Mouse (Mus musculus): Measurements from ENCODE around the gene AL732309.1. TPM values are rescaled to one million over a fixed set of nuclear protein-coding genes. Genes with fewer than 3 reads are reported as not detected.
A peak's percentile ranks its signal among the peaks of the same experiment; 100 is the strongest.
"Not testable (repeated sequence)": the region's sequence is repeated elsewhere in the genome, so short reads cannot be mapped to it uniquely, and the experiment has no call there.

The AL732309.1 gene
- total RNA-seq, 2 experiments from 2014 or later = 0.82 to 0.99 TPM

DNA sequence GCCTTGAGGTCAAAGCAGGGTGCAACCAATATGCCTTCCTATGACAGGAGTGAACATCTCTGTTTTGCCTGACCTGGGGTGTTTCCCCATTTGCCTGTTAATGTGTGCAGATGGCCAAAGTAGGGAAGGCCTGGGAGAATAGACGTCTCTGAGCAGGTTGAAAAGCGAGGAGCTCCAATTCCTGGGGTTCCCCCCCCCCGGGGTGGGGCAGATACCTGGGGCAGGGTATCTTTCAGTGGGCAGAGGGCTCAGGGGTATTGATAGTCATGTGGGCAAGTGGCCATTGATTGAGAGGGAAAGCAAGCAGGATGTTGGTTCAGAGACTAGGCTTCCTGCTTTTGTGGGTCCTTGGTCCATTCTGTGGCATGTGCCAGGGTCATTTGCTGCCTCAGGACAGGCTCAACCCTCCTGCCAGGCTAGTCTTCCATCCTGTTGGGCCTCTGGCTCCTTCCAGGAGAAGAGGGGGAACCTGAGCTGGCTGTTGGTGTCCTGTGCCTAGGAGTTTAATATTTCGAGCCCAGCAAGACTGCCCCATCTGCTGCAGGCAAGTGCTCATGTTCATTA is 21.2 kb upstream of the AL732309.1 start:
- no peak for DNase-seq

DNA sequence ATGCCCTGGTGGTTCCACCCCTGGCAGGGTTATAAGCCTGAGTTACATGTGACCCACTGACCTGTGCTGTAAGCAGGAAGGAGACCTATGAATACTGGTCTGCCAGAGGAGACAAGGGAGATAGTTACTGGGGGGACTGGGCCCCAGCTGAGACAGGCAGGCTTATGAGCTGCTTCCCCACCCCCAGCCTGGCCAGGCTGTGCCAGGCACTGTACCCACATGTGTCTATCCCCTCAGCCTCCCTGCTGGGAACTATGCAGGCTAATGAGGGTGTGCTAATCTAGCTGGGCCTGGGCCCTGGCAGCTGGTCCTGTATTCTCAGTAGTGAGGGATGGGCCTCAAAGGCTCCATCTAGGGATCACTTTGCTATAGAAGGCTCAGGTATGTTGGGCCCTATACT is 20.6 kb upstream of the AL732309.1 start:
- DNase-seq = no peak

GRCm38 (mm10) chr2:25266720-25267119 is 20.1 kb upstream of the AL732309.1 start:
- peak; percentile 40 for DNase-seq

DNA sequence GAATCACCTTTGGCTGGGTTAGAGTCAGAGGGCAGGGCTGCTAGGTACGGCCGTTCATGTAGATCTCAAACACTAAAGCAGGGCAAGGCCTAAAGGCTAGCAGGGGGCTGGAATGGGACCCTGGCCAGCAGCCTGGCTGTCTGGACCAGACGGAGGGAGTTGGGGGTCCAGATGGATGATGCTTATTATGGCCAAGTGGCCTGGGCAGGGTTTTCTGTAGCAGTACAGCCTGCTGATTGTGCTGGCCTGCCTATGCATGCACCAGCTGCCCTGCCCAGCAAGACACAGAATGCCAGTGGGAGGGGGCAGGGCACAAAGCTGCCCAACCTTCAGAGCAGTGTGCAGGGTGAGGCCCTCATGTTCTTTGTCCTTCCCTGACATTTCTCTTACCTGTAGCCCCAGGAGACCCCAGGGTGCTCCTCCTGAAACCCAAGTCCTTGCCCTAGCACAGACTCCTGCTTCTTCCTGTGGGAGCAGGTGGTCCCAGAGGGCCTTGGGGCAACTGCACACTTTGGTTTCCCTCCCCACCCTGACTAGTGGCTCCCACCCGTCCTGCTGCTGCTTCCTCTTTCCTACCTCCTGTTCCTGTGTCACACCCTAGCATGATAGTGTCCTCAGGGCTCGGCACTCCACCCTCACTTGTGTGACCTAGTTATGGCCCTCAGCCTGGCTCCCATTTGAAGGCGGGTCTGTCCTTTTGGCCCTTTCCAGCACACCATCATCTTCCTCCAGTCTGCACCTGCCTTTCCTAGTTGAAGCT is 19.4 kb upstream of the AL732309.1 start:
- DNase-seq = peak; percentile 16

DNA sequence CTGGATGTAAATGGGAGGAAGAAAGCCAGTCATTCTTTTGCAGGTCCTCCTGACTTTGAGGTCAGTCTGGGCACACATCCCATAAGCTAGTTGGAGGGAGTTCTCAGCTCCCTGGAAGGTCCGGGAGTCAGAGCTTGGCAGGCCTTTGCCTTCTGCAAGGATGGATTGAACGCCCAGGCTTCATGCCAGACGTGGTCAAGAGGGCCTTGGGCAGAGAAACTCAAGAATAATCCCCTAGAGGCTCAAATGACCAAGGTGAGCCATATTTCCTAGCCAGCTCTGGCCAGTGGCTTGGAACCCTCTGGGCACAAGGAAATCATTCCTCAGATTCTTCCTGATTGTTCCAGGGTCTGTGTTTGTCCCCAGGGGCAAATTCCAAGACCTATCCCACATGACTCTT is 18.2 kb upstream of the AL732309.1 start:
- no peak for DNase-seq

DNA sequence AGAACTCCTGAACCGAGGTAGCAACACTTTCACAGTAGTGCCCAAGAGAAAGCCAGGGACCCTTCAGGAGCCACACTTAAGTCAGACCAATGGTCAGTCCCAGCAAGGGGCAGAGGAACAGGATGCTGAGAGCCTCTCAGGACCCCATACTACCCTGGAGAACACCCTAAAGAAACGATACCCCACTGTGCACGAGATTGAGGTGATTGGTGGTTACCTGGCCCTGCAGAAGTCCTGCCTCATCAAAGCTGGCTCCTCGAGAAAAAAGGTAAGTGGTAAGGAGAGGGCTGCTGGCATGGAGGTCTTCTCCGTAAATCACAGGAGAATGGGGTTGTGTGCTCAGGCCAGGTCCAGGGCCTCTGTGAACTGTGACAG is 17.6 kb upstream of the AL732309.1 start:
- DNase-seq = no peak

GRCm38 (mm10) chr2:25263623-25264285 is 17.1 kb upstream of the AL732309.1 start:
- no peak for DNase-seq

GRCm38 (mm10) chr2:25262795-25263622 is 16.3 kb upstream of the AL732309.1 start:
- DNase-seq = peak; percentile 22

DNA sequence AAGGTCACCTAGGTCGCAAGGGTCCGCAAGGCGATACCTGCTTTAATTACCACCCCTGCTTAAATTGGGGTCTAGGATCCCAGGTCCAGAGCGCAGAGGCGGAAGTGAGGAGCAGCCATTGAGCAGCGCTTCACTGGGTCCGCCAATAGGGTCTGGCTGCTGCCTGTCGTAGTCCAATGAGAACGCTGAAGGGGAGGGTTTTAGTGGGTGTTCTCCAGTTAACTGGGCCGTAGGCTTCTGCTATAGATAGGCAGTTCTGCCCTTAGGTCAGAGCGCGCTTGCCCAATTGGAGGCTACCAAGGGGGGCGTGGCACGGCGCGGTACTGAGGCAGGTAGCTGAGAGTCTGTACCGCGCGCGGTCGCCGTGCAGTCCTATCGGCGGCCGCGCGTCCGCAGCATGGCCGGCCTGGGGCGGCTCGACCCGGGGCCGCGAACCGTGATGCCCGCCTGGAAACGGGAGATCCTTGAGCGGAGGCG is 15.7 kb upstream of the AL732309.1 start, which contains the start of gene Tprn:
Gene Tprn (plus strand): TSS at position 328 of the 477 bp plus-strand sequence.
- peak; percentile 95 for DNase-seq

DNA sequence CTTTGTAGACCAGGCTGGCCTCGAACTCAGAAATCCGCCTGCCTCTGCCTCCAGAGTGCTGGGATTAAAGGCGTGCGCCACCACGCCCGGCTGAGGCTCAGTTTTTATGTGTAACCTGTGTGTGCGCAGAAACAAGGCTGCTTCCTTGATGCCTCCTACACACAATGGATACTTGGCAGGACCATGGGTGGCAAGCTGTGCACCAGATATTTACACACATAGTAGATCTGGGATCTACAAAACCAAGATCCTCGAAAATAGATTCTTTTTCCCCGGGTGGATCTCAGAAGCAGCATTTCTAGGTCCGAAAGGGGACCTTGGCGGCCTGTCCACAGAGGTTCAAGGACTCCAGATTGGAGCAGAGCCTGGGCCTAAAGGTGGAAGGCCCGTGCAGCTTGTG is 15.2 kb upstream of the AL732309.1 start:
- no peak for DNase-seq

GRCm38 (mm10) chr2:25258887-25259286 is 12.2 kb upstream of the AL732309.1 start:
- DNase-seq = no peak

GRCm38 (mm10) chr2:25257250-25257649 is 10.6 kb upstream of the AL732309.1 start:
- DNase-seq = not testable (repeated sequence)

GRCm38 (mm10) chr2:25256443-25257109 is 9.9 kb upstream of the AL732309.1 start:
- not testable (repeated sequence) for DNase-seq

GRCm38 (mm10) chr2:25255284-25255779 is 8.7 kb upstream of the AL732309.1 start, which contains the start of gene Tmem203:
TSS of gene Tmem203 (plus strand) at chr2:25255439.
- DNase-seq = peak; percentile 78

DNA sequence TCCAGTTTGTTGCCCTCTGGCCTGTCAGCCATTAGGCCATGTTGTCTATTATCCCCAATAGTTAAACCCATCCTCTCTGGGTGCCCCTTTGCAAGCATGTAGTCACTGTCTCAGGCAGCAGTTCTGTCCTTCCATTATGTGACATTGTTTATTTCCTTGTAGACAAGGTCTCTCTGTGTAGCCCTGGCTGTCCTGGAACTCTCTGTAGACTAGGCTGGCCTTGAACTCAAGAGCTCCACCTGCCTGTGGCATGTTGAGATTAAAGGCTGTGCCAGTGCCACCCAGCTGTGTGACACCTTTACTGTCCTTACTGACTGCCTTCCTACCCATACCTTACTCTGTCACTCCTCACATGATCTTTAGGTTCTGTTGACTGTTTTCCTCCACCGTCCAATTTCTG is 5.7 kb upstream of the AL732309.1 start:
- DNase-seq = no peak

DNA sequence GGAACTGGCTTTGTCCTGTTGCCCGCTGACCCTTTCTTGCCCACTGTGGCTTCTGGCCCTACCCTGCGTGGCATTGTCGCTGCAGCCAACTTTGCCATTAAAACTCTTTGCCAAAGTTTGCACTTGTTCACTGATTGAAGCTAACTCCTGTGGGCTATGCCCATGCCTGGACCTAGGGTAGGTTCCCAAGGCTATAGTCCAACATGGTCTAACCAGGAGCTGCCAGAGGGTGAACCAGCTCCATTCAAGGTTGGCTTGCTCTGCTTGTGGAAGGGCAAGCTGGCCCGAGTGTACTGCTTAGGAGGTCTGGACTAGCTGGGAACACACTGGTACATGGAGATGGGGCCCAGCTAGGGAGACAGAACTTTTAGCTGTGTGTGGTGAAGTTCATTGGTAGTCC is 2.5 kb downstream of the AL732309.1 start:
- no peak for DNase-seq

DNA sequence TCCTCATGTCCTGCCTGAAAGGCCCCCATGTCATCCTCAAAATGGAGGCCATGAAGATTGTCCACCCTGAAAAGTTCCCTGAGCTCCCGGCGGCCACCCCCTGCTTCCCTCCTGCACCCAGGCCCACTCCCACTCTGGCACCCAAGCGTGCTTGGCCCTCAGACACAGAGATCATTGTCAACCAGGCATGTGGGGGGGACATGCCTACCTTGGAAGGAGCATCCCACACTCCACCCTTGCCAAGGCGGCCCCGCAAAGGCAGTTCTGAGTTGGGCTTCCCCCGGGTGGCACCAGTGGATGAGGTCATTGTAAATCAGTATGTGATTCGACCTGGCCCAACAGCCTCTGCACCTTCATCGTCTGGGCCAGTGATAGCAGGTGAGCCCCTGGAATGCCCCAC is 3.3 kb downstream of the AL732309.1 start:
- DNase-seq = no peak

GRCm38 (mm10) chr2:25242101-25242506 is 4.6 kb downstream of the AL732309.1 start, which contains the start of the genes Rnf208 and Cysrt1:
TSS of gene Rnf208 (plus strand) at chr2:25242255.
TSS of gene Cysrt1 (minus strand) at chr2:25242452.
- DNase-seq = no peak

- no peak for DNase-seq
Measured at GRCm38 (mm10) chr2:25241438-25241775, 5.3 kb downstream of the AL732309.1 start.

DNA sequence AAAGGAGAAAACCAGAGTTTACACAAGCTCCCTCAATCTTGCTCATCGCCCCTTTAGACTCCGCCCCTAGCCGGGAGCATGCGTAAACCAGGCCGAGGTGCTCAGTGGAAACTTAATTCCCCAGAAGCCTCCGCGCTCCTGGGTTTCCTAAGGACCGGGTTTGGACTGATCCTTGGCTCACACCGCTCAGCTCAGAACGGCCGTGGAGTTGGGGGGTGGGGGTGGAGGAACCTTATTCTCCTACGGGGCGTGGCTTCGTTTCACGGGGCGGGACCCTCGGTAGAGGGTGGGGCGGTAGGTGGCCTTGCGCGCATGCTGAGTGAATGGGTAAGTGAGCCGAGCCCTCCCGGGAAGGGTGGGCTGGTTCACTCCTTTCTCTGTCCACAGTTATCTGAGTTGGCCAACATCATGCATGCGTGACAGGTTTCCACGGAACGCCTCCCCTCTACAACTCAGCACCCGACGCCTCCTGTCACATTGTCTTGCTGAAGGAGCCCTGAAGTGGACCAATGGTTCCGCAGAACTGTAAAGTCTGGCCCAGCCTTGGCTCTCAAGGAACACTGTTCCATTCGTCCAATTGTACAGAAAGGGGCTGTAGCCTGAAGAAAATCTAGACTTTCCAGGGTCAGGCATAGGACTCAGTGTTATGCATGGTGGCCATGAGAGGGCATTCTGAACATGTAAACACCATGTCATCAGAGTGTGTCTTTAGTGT is 5.8 kb downstream of the AL732309.1 start:
- peak; percentile 66 for DNase-seq

DNA sequence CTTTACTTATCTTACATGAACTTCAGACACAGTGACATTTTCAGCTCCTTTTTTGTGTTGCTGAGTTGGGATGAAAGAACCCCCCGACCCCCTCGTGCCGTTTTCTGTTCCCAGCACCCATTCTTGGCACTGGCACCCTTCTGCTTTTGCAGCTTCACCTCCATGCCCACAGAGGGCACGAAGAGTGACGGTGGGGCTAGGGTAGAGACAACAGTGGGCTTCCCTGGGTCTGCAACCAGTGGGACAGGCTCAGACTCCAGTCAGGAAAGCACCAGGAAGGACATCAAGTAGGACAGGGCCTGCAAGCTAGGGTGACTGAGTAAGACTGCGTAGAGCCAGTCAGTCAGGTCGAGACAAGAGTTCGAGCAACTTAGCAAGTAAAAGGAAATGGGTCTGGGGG is 6.4 kb downstream of the AL732309.1 start:
- no peak for DNase-seq

All from gastrocnemius, postnatal 25 days (tissue).